Mouse (Mus musculus): ENCODE measurements at regions not wholly inside any gene's neighbourhood (a gene's known extent, or its start where the extent isn't known, plus 50 kb on each side); places are given as distances from the start of the nearest gene placed in this dataset.

DNA sequence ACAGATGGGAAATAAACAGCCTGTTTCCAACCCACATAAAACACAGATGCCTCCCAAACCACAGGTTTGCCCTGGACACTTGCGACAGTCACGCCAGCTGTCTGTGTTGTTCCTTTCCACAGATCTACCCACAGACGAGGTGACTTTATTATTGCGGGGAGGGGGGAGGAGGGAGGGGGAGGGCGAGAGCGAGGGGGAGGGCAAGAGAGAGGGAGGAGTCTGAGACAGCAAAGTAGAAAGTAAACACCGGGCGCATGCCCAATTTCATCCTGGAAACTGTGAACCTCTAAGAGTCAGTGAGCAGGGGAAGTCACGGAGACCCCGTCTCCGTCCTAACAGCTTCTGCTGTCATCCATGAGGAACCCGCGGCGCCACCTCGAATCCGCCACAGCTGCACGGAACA lies 155.8 kb downstream of the Dyrk2 start:
- TF ChIP-seq CTCF (IDR thresholded peaks at IDR 0.05; ENCODE audit: low read depth, low read length) (no peak), GATA1 (IDR thresholded peaks at IDR 0.05; ENCODE audit: borderline replicate concordance, low read length) (no peak)

Data from G1E (cell line).